Mouse (Mus musculus) Patski (cell line): ENCODE results near the gene Psmb8. TPM values are rescaled to one million over a fixed set of nuclear protein-coding genes. Genes with fewer than 3 reads are reported as not detected.

ENCODE experiments used
- ATAC-seq: fragments of 100-300 bp; one replicate; pipeline ENCODE4 v1.8.0; 2021
- CTCF ChIA-PET: fragments of 350-600 bp; sonication (Branson Sonifier 250); formaldehyde crosslinking; loops from one replicate; lab custom pipeline; 2022; ENCODE audit warnings: inconsistent platforms; lab: Charles Lee
- POLR2A ChIA-PET: fragments of 350-600 bp; sonication (Branson Sonifier 250); formaldehyde crosslinking; loops from one replicate; lab custom pipeline; 2022; ENCODE audit warnings: antibody characterized with exemption, inconsistent platforms; lab: Charles Lee
- DNase-seq: peaks from one replicate; pipeline ENCODE4 v3.0.0-alpha.2; 2011; ENCODE audit warnings: low read depth, low spot score
- H3K27me3 ChIP-seq: fragments of 371-371 bp; one replicate; pipeline ENCODE4 v1.5.1; 2021
- CTCF ChIP-seq: fragments of 100-300 bp; IDR thresholded peaks from one replicate; pipeline ENCODE4 v1.5.1; 2021
- in situ Hi-C: fragments of 300-500 bp; cut with MboI; formaldehyde crosslinking; loops from 3 replicates; pipeline ENCODE4 v1.11.1; 2018; ENCODE audit warnings: low pct_unique_long_range_greater_than_20kb, mixed read lengths
- polyA plus RNA-seq: library from polyadenylated mRNA; unstranded; gene quantifications from one replicate; pipeline ENCODE4 v1.2.3, GENCODE M21; 2021

The Psmb8 gene
- polyA plus RNA-seq, 1 experiment from 2014 or later: 18.7 TPM

DNA sequence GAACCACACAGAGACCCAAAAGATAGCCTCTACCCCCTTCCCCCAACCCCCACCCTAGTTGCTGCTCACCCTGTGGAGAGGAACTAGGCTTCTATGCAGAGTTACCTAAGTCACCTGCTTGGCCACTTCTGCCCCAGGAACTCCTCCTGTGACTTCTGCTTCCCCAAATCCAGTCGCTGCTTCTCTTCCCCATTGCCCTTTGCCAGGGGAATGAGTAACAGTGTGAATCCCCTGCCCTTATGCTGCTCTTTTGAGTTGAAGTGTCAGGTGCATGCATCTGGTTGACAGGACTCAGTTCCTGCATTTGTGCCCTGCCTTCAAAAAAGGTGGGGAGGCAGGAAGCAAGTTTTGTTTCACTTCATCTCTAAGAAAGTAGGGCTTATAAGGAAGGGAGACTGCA lies 23.4 kb upstream of the Psmb8 start:
- in situ Hi-C loops: no loop called here
- no peak for ATAC-seq
- H3K27me3 ChIP-seq: peaks cover 8% of the 10 kb centered on the region
- TF ChIP-seq CTCF: no peak
- POLR2A ChIA-PET: no interaction called here
- no peak for DNase-seq
- CTCF ChIA-PET: interaction anchor here (10.4 kb wide), 1 partner anchor 38 kb away, joined by 115 read pairs; no protein-coding TSS in a partner anchor

DNA sequence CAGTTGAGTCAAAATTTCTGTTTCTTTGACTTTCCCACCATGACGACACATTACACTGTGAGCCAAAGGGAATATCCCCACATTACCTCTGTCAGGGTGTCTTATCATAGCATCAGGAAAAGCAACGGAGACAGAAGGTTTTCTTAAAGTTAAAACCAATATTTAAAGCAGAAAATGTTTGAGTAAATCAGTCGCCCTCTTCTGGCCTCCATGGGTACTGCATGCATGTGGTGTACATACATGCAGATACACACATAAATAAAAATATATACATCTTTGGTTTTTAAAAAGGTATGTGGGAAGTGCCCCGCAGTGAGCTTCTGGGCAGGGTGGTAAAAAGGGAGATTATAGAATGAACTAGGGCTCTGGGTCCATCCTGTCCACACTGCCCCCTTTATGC lies 20.3 kb upstream of the Psmb8 start:
- DNase-seq (no peak), ATAC-seq (no peak)
- POLR2A ChIA-PET: no interaction called here
- peaks cover 14% of the 10 kb centered on the region for H3K27me3 ChIP-seq
- in situ Hi-C loops: loop anchor here (5.0 kb wide), 1 partner anchor 70 kb away; no protein-coding TSS in a partner anchor
- TF ChIP-seq CTCF: no peak
- CTCF ChIA-PET: no interaction called here

DNA sequence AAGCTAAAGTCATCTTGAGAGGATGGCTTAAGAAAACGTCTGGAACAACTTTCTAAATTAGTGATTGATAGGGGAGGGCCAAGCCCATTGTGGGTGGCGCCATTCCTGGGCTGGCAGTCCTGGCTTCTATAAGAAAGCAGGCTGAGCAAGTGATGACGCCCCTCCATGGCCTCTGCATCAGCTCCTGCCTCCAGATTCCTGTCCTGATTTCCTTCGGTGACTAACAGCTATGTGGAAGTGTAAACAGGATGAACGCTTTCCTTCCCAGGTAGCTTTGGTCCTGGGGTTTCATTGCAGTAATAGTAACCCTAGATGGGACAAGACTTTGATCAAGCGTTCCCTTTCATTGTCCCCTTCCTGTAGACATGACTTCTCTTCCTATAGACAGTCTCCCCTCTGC lies 18.5 kb upstream of the Psmb8 start:
- no peak for ATAC-seq
- no peak for DNase-seq
- H3K27me3 ChIP-seq: peaks cover 9% of the 10 kb centered on the region
- ChIA-PET CTCF (interaction anchor here (1.9 kb wide), 1 partner anchor 9 kb away, joined by 5 read pairs; no protein-coding TSS in a partner anchor), POLR2A (no interaction called here)
- TF ChIP-seq CTCF: no peak
- in situ Hi-C loops: loop anchor here (5.0 kb wide), 1 partner anchor 68 kb away; no protein-coding TSS in a partner anchor

DNA sequence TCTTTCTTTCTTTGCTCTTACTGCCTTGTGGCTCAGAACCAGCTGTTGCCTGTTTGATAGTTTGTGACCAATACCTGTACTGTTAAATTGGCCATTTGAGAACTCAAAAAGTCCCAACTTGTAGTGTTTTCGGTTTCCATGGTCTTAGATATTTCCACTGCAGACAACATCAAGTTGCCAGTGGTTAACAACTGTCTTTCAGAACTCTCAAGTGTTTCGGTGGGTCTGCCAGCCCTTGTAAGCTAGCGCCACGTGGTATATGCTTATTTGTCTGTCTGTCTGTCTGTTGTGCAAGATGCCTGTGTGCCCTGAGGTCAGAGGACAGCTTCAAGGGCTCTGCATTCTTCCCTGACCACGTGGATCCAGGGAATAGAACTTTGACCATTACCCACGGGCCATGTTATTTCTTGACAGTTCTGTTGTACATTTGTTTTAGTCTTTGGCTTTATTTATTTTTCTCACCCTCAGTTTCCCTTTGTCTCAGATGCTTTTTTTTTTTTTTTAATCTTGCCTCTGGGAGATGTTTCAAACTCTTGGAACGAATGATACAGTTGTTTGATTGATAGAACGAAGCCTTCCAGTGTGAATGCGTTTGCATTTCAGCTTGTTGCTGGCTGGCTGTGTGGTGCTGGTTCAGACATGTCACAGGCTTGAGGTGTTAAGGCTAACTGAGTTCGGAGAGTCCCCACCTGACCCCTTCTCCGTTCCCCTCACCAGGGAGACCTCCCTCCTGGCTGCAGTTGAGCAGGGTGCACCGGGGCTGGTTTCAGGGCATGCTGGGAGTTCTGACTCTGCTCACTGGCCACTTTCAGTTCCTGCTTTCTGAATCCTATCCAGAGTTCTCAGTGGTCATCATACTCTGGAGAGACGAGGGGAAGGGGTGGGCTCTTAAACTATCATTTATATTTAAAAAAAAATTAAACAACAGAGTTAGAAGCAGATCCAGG lies 17.3 kb upstream of the Psmb8 start:
- ChIA-PET POLR2A (no interaction called here), CTCF (interaction anchor here (1.9 kb wide), 1 partner anchor 10 kb away, joined by 5 read pairs; no protein-coding TSS in a partner anchor)
- no peak for TF ChIP-seq CTCF
- no peak for DNase-seq
- ATAC-seq: no peak
- in situ Hi-C loops: loop anchor here (5.0 kb wide), 1 partner anchor 67 kb away; no protein-coding TSS in a partner anchor
- H3K27me3 ChIP-seq: peaks cover 6% of the 10 kb centered on the region

DNA sequence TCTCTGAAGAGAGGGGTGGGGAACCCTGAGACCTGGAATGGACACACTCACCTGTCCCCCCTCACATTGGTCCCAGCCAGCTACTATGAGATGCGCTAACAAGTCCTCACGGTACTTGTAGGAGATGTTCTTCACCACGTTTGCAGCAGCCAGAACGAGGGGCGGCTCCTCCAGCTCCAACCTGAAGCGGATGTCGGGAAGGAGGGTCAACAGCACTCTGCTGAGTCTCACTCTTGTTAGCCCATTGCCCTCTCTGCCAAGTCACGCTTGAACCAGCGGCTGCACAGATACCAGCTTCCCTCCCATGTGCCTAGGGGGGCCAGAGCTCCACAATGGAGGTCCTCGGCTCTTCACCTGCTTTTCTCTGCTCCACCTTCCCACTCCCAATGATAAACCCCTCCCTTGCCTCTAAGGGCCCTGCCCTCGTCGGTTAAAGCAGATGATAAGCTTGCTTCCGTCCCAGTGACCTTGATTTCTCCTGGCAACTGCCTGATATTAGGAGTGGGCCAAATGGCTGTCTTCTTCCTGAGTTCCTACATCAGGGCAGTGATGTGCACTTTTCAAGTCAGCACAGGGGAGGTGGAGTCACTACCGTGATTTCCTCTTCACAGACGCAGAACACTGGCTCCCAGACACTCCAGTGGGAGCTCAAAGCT lies 13.8 kb upstream of the Psmb8 start:
- no peak for ATAC-seq
- peaks cover 10% of the 10 kb centered on the region for H3K27me3 ChIP-seq
- CTCF ChIA-PET: interaction anchor here (1.1 to 1.2 kb wide), 2 partner anchors 48 to 51 kb away, joined by 3 read pairs; no protein-coding TSS in a partner anchor
- TF ChIP-seq CTCF: no peak
- in situ Hi-C loops: no loop called here
- DNase-seq: no peak
- POLR2A ChIA-PET: no interaction called here

DNA sequence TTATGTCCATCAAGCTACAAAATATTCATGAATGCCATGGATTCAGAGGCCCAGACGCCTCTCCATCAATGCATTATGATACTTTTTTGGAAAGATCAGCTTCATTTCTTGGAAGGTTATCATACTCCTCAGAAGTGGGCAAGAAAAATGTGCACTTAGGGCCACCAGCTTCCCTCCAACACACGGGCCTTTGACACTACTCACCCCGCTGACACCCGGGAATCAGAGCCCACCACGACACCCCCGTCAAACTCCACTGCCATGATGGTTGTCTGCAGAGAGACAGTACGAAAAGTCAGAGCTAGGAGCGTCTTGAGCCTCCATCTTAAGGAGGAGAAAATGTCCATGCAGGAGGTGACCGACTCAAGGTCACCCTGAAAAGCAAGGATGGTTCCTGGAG lies 12.0 kb upstream of the Psmb8 start:
- ChIA-PET CTCF (interaction anchor here (1.2 kb wide), 1 partner anchor 15 kb away, joined by 3 read pairs; no protein-coding TSS in a partner anchor), POLR2A (no interaction called here)
- DNase-seq: no peak
- no peak for ATAC-seq
- peaks cover 4% of the 10 kb centered on the region for H3K27me3 ChIP-seq
- TF ChIP-seq CTCF: no peak
- in situ Hi-C loops: no loop called here

DNA sequence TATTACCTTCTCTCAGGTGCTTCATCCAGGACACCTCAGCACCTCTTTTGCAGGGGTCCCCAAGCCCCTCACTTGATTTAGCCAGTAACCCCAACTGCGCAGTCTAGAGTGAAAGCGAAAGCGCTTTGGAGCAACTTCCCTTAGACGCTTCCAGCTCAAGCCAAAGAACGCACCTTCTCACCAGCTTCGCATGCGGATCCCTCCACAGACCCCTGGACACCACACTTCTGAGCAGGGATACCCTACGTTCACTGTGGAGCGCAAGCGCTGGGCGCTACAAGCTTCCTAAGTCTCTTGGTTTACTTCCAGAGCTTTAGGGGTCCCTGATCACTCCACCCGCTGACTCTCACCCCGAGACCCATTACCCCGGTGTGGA lies 10.6 kb upstream of the Psmb8 start:
- in situ Hi-C loops: no loop called here
- TF ChIP-seq CTCF: no peak
- CTCF ChIA-PET: interaction anchor here (1.0 kb wide), 1 partner anchor 18 kb away, joined by 3 read pairs; no protein-coding TSS in a partner anchor
- POLR2A ChIA-PET: interaction anchor here (0.6 kb wide), 1 partner anchor 18 kb away, joined by 3 read pairs; no protein-coding TSS in a partner anchor
- peaks cover 4% of the 10 kb centered on the region for H3K27me3 ChIP-seq
- ATAC-seq: no peak
- no peak for DNase-seq

DNA sequence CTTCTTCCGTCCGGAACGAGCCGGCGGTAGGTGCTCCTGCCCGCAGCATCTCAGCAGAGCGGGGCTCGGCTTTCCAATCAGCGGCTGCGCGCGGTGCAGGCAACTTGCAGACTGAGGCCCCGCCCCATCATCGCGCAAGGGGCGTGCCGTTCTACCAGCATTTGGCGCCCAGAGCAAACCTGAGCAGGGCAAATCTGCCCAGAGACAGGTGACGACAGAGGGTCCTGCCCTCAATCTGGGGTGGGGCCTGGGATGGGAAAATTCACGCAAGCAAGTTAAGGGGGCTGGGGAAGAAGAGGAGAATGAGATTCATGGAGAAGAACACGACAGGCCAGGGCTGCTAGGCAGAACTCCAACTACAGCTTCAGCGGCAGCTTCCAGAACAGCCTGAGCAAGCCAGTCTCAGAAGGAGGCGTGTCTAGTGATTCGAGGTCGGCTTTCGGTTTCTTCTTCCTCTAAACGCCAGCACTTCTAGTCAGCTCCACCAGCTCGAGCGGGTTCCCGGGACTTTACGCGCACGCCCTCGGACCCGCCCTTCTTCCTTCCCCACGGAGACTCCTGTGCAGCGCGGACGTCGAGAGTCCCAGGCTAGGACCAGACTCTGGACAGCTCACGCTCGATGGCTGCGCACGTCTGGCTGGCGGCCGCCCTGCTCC lies 10.1 kb upstream of the Psmb8 start, which contains the start of the genes Tap1 and Psmb9:
Tap1 (plus strand) TSS at position 293 of the 656 bp plus-strand sequence.
Psmb9 (minus strand) TSS at position 504 of the 656 bp plus-strand sequence.
- CTCF ChIA-PET: interaction anchor here (1.0 kb wide), 1 partner anchor 17 kb away, joined by 3 read pairs; no protein-coding TSS in a partner anchor

DNA sequence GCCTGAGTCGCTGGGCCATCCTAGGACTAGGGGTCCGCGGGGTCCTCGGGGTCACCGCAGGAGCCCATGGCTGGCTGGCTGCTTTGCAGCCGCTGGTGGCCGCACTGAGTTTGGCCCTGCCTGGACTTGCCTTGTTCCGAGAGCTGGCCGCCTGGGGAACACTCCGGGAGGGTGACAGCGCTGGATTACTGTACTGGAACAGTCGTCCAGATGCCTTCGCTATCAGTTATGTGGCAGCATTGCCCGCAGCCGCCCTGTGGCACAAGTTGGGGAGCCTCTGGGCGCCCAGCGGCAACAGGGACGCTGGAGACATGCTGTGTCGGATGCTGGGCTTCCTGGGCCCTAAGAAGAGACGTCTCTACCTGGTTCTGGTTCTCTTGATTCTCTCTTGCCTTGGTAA lies 9.5 kb upstream of the Psmb8 start:
- ATAC-seq (peak; percentile 17), DNase-seq (no peak)
- peaks cover 4% of the 10 kb centered on the region for H3K27me3 ChIP-seq
- no peak for TF ChIP-seq CTCF
- POLR2A ChIA-PET: no interaction called here
- CTCF ChIA-PET: no interaction called here
- in situ Hi-C loops: no loop called here

More for the DNA sequence above, 10.1 kb upstream of the Psmb8 start, which contains the start of the genes Tap1 and Psmb9:
- no peak for TF ChIP-seq CTCF
- POLR2A ChIA-PET: no interaction called here
- ATAC-seq: peak; percentile 87
- peaks cover 4% of the 10 kb centered on the region for H3K27me3 ChIP-seq
- in situ Hi-C loops: no loop called here
- peak; percentile 82 for DNase-seq

DNA sequence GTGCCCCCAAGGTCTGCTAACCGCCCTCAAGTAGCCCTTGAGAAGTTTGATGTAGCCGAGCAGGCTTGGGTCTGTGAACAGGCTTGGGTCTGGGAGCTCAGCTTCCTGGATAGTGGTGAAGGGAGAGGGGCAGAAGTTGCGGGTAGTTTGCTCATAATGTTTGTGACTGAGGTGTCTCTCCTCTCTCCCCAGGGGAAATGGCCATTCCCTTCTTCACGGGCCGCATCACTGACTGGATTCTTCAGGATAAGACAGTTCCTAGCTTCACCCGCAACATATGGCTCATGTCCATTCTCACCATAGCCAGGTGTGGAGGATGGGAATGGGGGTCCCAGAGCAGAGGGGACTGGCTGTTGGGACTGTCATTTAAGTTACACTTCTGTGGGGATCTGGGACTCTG lies 8.5 kb upstream of the Psmb8 start:
- in situ Hi-C loops: no loop called here
- ChIA-PET POLR2A (no interaction called here), CTCF (no interaction called here)
- peaks cover 4% of the 10 kb centered on the region for H3K27me3 ChIP-seq
- ATAC-seq (no peak), DNase-seq (no peak)
- TF ChIP-seq CTCF: no peak
